Mouse (Mus musculus): Measurements from ENCODE around the gene Hspb1. TPM values are rescaled to one million over a fixed set of nuclear protein-coding genes. Genes with fewer than 3 reads are reported as not detected.

Gene Hspb1
- polyA plus RNA-seq, 1 experiment from 2014 or later = 9.9 TPM

- 27% methylated on average over 8 of the region's 8 CpGs for WGBS
Measured at GRCm38 (mm10) chr5:135877180-135877579, 10.5 kb upstream of the Hspb1 start.

GRCm38 (mm10) chr5:135877831-135878231, 9.9 kb upstream of the Hspb1 start:
- Histone ChIP-seq H3K27me3 (ENCODE audit: control insufficient read depth, insufficient read depth, low read length) (no peaks in the 10 kb centered on the region; the same call in 1 of the 2 replicates), H3K36me3 (ENCODE audit: control insufficient read depth, insufficient read depth, low read length) (no peaks in the 10 kb centered on the region), H3K9ac (ENCODE audit: low read length) (peak overlapping the region; percentile 36), H3K4me3 (ENCODE audit: low read depth, low read length) (peak overlapping the region; percentile 26), H3K4me1 (ENCODE audit: control insufficient read depth, insufficient read depth, low read length) (peaks cover 4% of the 10 kb centered on the region), H3K4me2 (peak overlapping the region; percentile 49), H3K9me3 (ENCODE audit: control insufficient read depth, low read length) (no peaks in the 10 kb centered on the region), H3K27ac (ENCODE audit: low read depth, low read length) (no peak overlapping the region)
- DNase-seq (ENCODE audit: low spot score, missing footprints) (peak; percentile 93), ATAC-seq (ENCODE audit: low FRiP score) (peak; percentile 39; the same call in 1 of the 2 replicates)
- under 1% methylated on average over 16 of the region's 16 CpGs for WGBS

More at GRCm38 (mm10) chr5:135877180-135877579, 10.5 kb upstream of the Hspb1 start:
- DNase-seq (ENCODE audit: low spot score, missing footprints) = peak; percentile 92
- H3K9ac ChIP-seq (ENCODE audit: low read length) = peak overlapping the region; percentile 36
- no peak overlapping the region for H3K27ac ChIP-seq (ENCODE audit: low read depth, low read length)
- peaks cover 4% of the 10 kb centered on the region for H3K4me1 ChIP-seq (ENCODE audit: control insufficient read depth, insufficient read depth, low read length)
- ATAC-seq (ENCODE audit: low FRiP score) = no peak
- no peaks in the 10 kb centered on the region for H3K36me3 ChIP-seq (ENCODE audit: control insufficient read depth, insufficient read depth, low read length)
- no peak overlapping the region for H3K4me2 ChIP-seq
- no peaks in the 10 kb centered on the region; the same call in 1 of the 2 replicates for H3K27me3 ChIP-seq (ENCODE audit: control insufficient read depth, insufficient read depth, low read length)
- H3K9me3 ChIP-seq (ENCODE audit: control insufficient read depth, low read length) = no peaks in the 10 kb centered on the region
- no peak overlapping the region for H3K4me3 ChIP-seq (ENCODE audit: low read depth, low read length)

GRCm38 (mm10) chr5:135879449-135880158, 8.1 kb upstream of the Hspb1 start:
- Histone ChIP-seq H3K4me3 (ENCODE audit: low read depth, low read length) (no peak overlapping the region), H3K27ac (ENCODE audit: low read depth, low read length) (no peak overlapping the region), H3K27me3 (ENCODE audit: control insufficient read depth, insufficient read depth, low read length) (no peaks in the 10 kb centered on the region), H3K9ac (ENCODE audit: low read length) (no peak overlapping the region), H3K4me1 (ENCODE audit: control insufficient read depth, insufficient read depth, low read length) (peaks cover 4% of the 10 kb centered on the region), H3K4me2 (no peak overlapping the region), H3K36me3 (ENCODE audit: control insufficient read depth, insufficient read depth, low read length) (no peaks in the 10 kb centered on the region), H3K9me3 (ENCODE audit: control insufficient read depth, low read length) (no peaks in the 10 kb centered on the region)
- DNase-seq (ENCODE audit: low spot score, missing footprints) = no peak
- WGBS = 74% methylated on average over 13 of the region's 13 CpGs
- ATAC-seq (ENCODE audit: low FRiP score) = no peak

DNA sequence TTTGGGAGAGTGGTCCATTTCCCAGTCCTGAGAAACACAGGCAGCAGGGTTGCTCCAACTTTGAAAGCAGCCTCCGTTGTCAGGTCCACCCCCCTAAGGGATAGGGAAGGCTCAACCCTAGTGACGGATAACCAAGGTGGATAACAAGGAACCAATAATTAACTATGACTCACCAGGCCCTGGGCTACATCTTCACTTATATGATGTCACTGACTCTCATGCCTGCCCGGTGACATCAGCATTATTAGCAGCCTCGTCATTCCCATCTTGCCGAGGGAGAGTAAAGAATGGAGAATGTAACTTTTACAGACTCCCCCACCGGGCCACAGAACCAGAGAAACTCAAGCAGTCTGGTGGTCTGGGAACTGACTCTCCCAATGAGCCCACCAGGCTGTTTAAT, 3.1 kb upstream of the Hspb1 start:
- H3K27me3 ChIP-seq (ENCODE audit: control insufficient read depth, insufficient read depth, low read length) = peaks cover 19% of the 10 kb centered on the region
- no peaks in the 10 kb centered on the region for H3K9me3 ChIP-seq (ENCODE audit: control insufficient read depth, low read length)
- ATAC-seq (ENCODE audit: low FRiP score) = no peak
- no peak for DNase-seq (ENCODE audit: low spot score, missing footprints)
- H3K9ac ChIP-seq (ENCODE audit: low read length) = no peak overlapping the region
- 0 out of 2 replicates have a peak, but pooled peaks cover 2% of the 10 kb centered on the region for H3K4me1 ChIP-seq (ENCODE audit: control insufficient read depth, insufficient read depth, low read length)
- H3K27ac ChIP-seq (ENCODE audit: low read depth, low read length) = no peak overlapping the region
- H3K4me2 ChIP-seq = no peak overlapping the region
- 74% methylated on average over 6 of the region's 6 CpGs for WGBS
- H3K36me3 ChIP-seq (ENCODE audit: control insufficient read depth, insufficient read depth, low read length) = no peaks in the 10 kb centered on the region
- no peak overlapping the region for H3K4me3 ChIP-seq (ENCODE audit: low read depth, low read length)

- 0 out of 2 replicates have a peak, but pooled peaks cover 2% of the 10 kb centered on the region for H3K4me1 ChIP-seq (ENCODE audit: control insufficient read depth, insufficient read depth, low read length)
- no peak overlapping the region for H3K27ac ChIP-seq (ENCODE audit: low read depth, low read length)
- ATAC-seq (ENCODE audit: low FRiP score) = no peak
- no peaks in the 10 kb centered on the region for H3K9me3 ChIP-seq (ENCODE audit: control insufficient read depth, low read length)
- peak overlapping the region; percentile 5; the same call in 1 of the 2 replicates for H3K4me3 ChIP-seq (ENCODE audit: low read depth, low read length)
- peak overlapping the region; percentile 14; the same call in 1 of the 2 replicates for H3K4me2 ChIP-seq
- peaks cover 30% of the 10 kb centered on the region for H3K27me3 ChIP-seq (ENCODE audit: control insufficient read depth, insufficient read depth, low read length)
- DNase-seq (ENCODE audit: low spot score, missing footprints) = peak; percentile 88
- no peak overlapping the region for H3K9ac ChIP-seq (ENCODE audit: low read length)
- WGBS = 5% methylated on average over 30 of the region's 30 CpGs
- no peaks in the 10 kb centered on the region for H3K36me3 ChIP-seq (ENCODE audit: control insufficient read depth, insufficient read depth, low read length)
Measured at GRCm38 (mm10) chr5:135888405-135889215, 891 bp downstream of the Hspb1 start.

GRCm38 (mm10) chr5:135890323-135890722, 2.6 kb downstream of the Hspb1 start:
- H3K4me1 ChIP-seq (ENCODE audit: control insufficient read depth, insufficient read depth, low read length) = 0 out of 2 replicates have a peak, but pooled peaks cover 2% of the 10 kb centered on the region
- no peak for DNase-seq (ENCODE audit: low spot score, missing footprints)
- H3K27me3 ChIP-seq (ENCODE audit: control insufficient read depth, insufficient read depth, low read length) = peaks cover 30% of the 10 kb centered on the region
- no peaks in the 10 kb centered on the region for H3K36me3 ChIP-seq (ENCODE audit: control insufficient read depth, insufficient read depth, low read length)
- 59% methylated on average over 4 of the region's 4 CpGs for WGBS
- H3K4me3 ChIP-seq (ENCODE audit: low read depth, low read length) = no peak overlapping the region
- no peak for ATAC-seq (ENCODE audit: low FRiP score)
- no peak overlapping the region for H3K4me2 ChIP-seq
- no peaks in the 10 kb centered on the region for H3K9me3 ChIP-seq (ENCODE audit: control insufficient read depth, low read length)
- H3K27ac ChIP-seq (ENCODE audit: low read depth, low read length) = no peak overlapping the region
- no peak overlapping the region for H3K9ac ChIP-seq (ENCODE audit: low read length)

DNA sequence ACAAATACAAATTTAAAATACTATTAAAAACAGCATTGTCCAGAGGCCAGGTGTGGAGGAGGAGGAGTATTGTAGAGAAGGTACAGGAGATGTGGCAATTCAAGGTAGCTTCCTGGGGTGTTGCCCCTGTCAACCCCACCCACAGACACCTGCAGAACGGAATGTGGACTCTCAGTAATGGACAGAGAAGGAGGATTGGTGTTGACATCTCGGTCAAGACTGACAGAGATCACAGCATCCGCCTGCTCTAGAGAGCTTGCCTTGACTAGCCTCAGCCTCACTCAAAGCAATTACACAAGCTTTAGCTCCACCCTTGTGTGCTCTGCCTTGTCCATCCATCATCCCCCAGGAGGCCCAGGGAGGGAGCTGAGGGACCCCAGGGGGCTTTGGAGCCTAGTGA, 3.2 kb downstream of the Hspb1 start:
- Histone ChIP-seq H3K4me1 (ENCODE audit: control insufficient read depth, insufficient read depth, low read length) (0 out of 2 replicates have a peak, but pooled peaks cover 2% of the 10 kb centered on the region), H3K4me2 (no peak overlapping the region), H3K9me3 (ENCODE audit: control insufficient read depth, low read length) (no peaks in the 10 kb centered on the region), H3K36me3 (ENCODE audit: control insufficient read depth, insufficient read depth, low read length) (no peaks in the 10 kb centered on the region), H3K9ac (ENCODE audit: low read length) (no peak overlapping the region), H3K27me3 (ENCODE audit: control insufficient read depth, insufficient read depth, low read length) (peaks cover 30% of the 10 kb centered on the region), H3K4me3 (ENCODE audit: low read depth, low read length) (no peak overlapping the region), H3K27ac (ENCODE audit: low read depth, low read length) (no peak overlapping the region)
- DNase-seq (ENCODE audit: low spot score, missing footprints) = no peak
- ATAC-seq (ENCODE audit: low FRiP score) = no peak
- 66% methylated on average over 3 of the region's 3 CpGs for WGBS

- no peaks in the 10 kb centered on the region for H3K36me3 ChIP-seq (ENCODE audit: control insufficient read depth, insufficient read depth, low read length)
- H3K9ac ChIP-seq (ENCODE audit: low read length) = no peak overlapping the region
- ATAC-seq (ENCODE audit: low FRiP score) = no peak
- no peak overlapping the region for H3K4me3 ChIP-seq (ENCODE audit: low read depth, low read length)
- 59% methylated on average over 9 of the region's 9 CpGs for WGBS
- no peak overlapping the region for H3K4me2 ChIP-seq
- H3K27ac ChIP-seq (ENCODE audit: low read depth, low read length) = no peak overlapping the region
- 0 out of 2 replicates have a peak, but pooled peaks cover 2% of the 10 kb centered on the region for H3K4me1 ChIP-seq (ENCODE audit: control insufficient read depth, insufficient read depth, low read length)
- no peaks in the 10 kb centered on the region for H3K9me3 ChIP-seq (ENCODE audit: control insufficient read depth, low read length)
- peaks cover 24% of the 10 kb centered on the region for H3K27me3 ChIP-seq (ENCODE audit: control insufficient read depth, insufficient read depth, low read length)
- no peak for DNase-seq (ENCODE audit: low spot score, missing footprints)
Measured at GRCm38 (mm10) chr5:135892589-135893351, 5.1 kb downstream of the Hspb1 start.

All from midbrain, embryonic 11.5 days (tissue).